Mouse (Mus musculus) kidney, embryonic 15.5 days (tissue): ENCODE data around the gene Ninj1. TPM values are rescaled to one million over a fixed set of nuclear protein-coding genes. Genes with fewer than 3 reads are reported as not detected.

Source experiments
- ATAC-seq: fragments of 200-750 bp; cut with Nextera tagmentation; replicated peaks from 2 replicates; pipeline ENCODE4 v1.8.0; 2017; ENCODE audit warnings: moderate TSS enrichment; ENCODE audit not compliant: low FRiP score
- H3K27ac ChIP-seq: fragments of 300-500 bp; sonication (generic); 2 replicates; pipeline ENCODE4 v1.5.1; 2015; ENCODE audit warnings: mild to moderate bottlenecking, inconsistent platforms
- H3K27me3 ChIP-seq: fragments of 300-500 bp; sonication (generic); 2 replicates; pipeline ENCODE4 v1.6.1; 2015; ENCODE audit warnings: inconsistent platforms
- H3K36me3 ChIP-seq: fragments of 300-500 bp; sonication (generic); 2 replicates; pipeline ENCODE4 v1.6.1; 2015; ENCODE audit warnings: inconsistent platforms
- H3K4me1 ChIP-seq: fragments of 300-500 bp; sonication (generic); 2 replicates; pipeline ENCODE4 v1.6.1; 2015; ENCODE audit warnings: inconsistent platforms
- H3K4me2 ChIP-seq: fragments of 300-500 bp; sonication (generic); 2 replicates; pipeline ENCODE4 v1.6.1; 2015; ENCODE audit warnings: moderate library complexity, mild to moderate bottlenecking, inconsistent platforms
- H3K4me3 ChIP-seq: fragments of 300-500 bp; sonication (generic); replicated peaks from 2 replicates; pipeline ENCODE4 v1.5.1; 2015; ENCODE audit warnings: mild to moderate bottlenecking, inconsistent platforms
- H3K9ac ChIP-seq: fragments of 300-500 bp; sonication (generic); 2 replicates; pipeline ENCODE4 v1.6.1; 2015; ENCODE audit warnings: mild to moderate bottlenecking, inconsistent platforms
- H3K9me3 ChIP-seq: fragments of 300-500 bp; sonication (generic); replicated peaks from 2 replicates; pipeline ENCODE4 v1.6.1; 2016; ENCODE audit warnings: inconsistent platforms
- WGBS: fragments of 180-500 bp; shearing (Covaris S2); methylation state at CpG from one replicate; pipeline ENCODE4 v1.1.7; 2015; ENCODE audit warnings: mixed read lengths; 5-methylcytosine and 5-hydroxymethylcytosine counted together
- polyA plus RNA-seq: library from polyadenylated mRNA; unstranded; fragments of >200 nt; fragmentation: Nextera tagmentation; extraction: Ambion mirVana; gene quantifications from 2 replicates; pipeline ENCODE4 v1.2.1, GENCODE M21; 2015

Gene Ninj1
- polyA plus RNA-seq, 1 experiment from 2014 or later, result 59.8 TPM

- Histone ChIP-seq H3K4me3 (no peak overlapping the region), H3K27me3 (no peaks in the 10 kb centered on the region), H3K9ac (no peak overlapping the region), H3K36me3 (peaks cover 10% of the 10 kb centered on the region), H3K27ac (no peak overlapping the region), H3K9me3 (no peaks in the 10 kb centered on the region), H3K4me2 (no peak overlapping the region), H3K4me1 (peaks cover 10% of the 10 kb centered on the region; the same call in 1 of the 2 replicates)
- WGBS, result 91% methylated on average over 13 of the region's 13 CpGs
- ATAC-seq, result no peak
Observed at GRCm38 (mm10) chr13:49200688-49201087, 13.4 kb downstream of the Ninj1 start.

GRCm38 (mm10) chr13:49202556-49202955 is 15.3 kb downstream of the Ninj1 start:
- WGBS, result 89% methylated on average over 7 of the region's 7 CpGs
- Histone ChIP-seq H3K4me2 (no peak overlapping the region), H3K27me3 (no peaks in the 10 kb centered on the region), H3K4me3 (no peak overlapping the region), H3K4me1 (peaks cover 4% of the 10 kb centered on the region; the same call in 1 of the 2 replicates), H3K27ac (no peak overlapping the region), H3K36me3 (peaks cover 8% of the 10 kb centered on the region), H3K9ac (no peak overlapping the region), H3K9me3 (no peaks in the 10 kb centered on the region)
- no peak for ATAC-seq

- WGBS, result 43% methylated on average over 13 of the region's 13 CpGs
- peaks cover 11% of the 10 kb centered on the region for H3K36me3 ChIP-seq
- no peak overlapping the region for H3K9ac ChIP-seq
- no peaks in the 10 kb centered on the region for H3K27me3 ChIP-seq
- ATAC-seq, result peak; percentile 37; the same call in 1 of the 2 replicates
- H3K4me2 ChIP-seq, result no peak overlapping the region
- H3K4me1 ChIP-seq, result peaks cover 4% of the 10 kb centered on the region; the same call in 1 of the 2 replicates
- H3K9me3 ChIP-seq, result no peaks in the 10 kb centered on the region
- H3K27ac ChIP-seq, result no peak overlapping the region
- H3K4me3 ChIP-seq, result no peak overlapping the region
Observed at GRCm38 (mm10) chr13:49205381-49205998, 18.2 kb downstream of the Ninj1 start.

GRCm38 (mm10) chr13:49206341-49206740 is 19.1 kb downstream of the Ninj1 start:
- 98% methylated on average over 2 of the region's 2 CpGs for WGBS
- no peak for ATAC-seq
- H3K4me3 ChIP-seq, result no peak overlapping the region

GRCm38 (mm10) chr13:49209306-49209705 is 22.0 kb downstream of the Ninj1 start:
- Histone ChIP-seq H3K27ac (no peak overlapping the region), H3K36me3 (peaks cover 8% of the 10 kb centered on the region), H3K9ac (no peak overlapping the region), H3K4me2 (no peak overlapping the region), H3K4me1 (peaks cover 10% of the 10 kb centered on the region), H3K9me3 (no peaks in the 10 kb centered on the region), H3K27me3 (no peaks in the 10 kb centered on the region), H3K4me3 (no peak overlapping the region)
- 63% methylated on average over 7 of the region's 7 CpGs for WGBS
- no peak for ATAC-seq

More at GRCm38 (mm10) chr13:49206341-49206740, 19.1 kb downstream of the Ninj1 start:
- Histone ChIP-seq H3K4me1 (peaks cover 4% of the 10 kb centered on the region; the same call in 1 of the 2 replicates), H3K9ac (no peak overlapping the region), H3K27me3 (no peaks in the 10 kb centered on the region), H3K27ac (no peak overlapping the region), H3K9me3 (no peaks in the 10 kb centered on the region), H3K36me3 (peaks cover 11% of the 10 kb centered on the region), H3K4me2 (no peak overlapping the region)

GRCm38 (mm10) chr13:49212711-49213500 is 25.6 kb downstream of the Ninj1 start:
- peaks cover 27% of the 10 kb centered on the region for H3K4me1 ChIP-seq
- ATAC-seq, result no peak
- no peak overlapping the region for H3K27ac ChIP-seq
- H3K9ac ChIP-seq, result no peak overlapping the region
- H3K4me2 ChIP-seq, result no peak overlapping the region
- H3K4me3 ChIP-seq, result no peak overlapping the region
- H3K36me3 ChIP-seq, result no peaks in the 10 kb centered on the region; the same call in 1 of the 2 replicates
- no peaks in the 10 kb centered on the region for H3K9me3 ChIP-seq
- WGBS, result 80% methylated on average over 4 of the region's 4 CpGs
- H3K27me3 ChIP-seq, result peaks cover 7% of the 10 kb centered on the region; the same call in 1 of the 2 replicates

- H3K9ac ChIP-seq, result no peak overlapping the region
- WGBS, result 70% methylated on average over 4 of the region's 4 CpGs
- no peaks in the 10 kb centered on the region for H3K36me3 ChIP-seq
- no peak for ATAC-seq
- peaks cover 8% of the 10 kb centered on the region; the same call in 1 of the 2 replicates for H3K27me3 ChIP-seq
- H3K4me3 ChIP-seq, result no peak overlapping the region
- H3K27ac ChIP-seq, result no peak overlapping the region
- H3K4me1 ChIP-seq, result peaks cover 27% of the 10 kb centered on the region
- H3K4me2 ChIP-seq, result no peak overlapping the region
- H3K9me3 ChIP-seq, result no peaks in the 10 kb centered on the region
Observed at GRCm38 (mm10) chr13:49213531-49213932, 26.2 kb downstream of the Ninj1 start.

GRCm38 (mm10) chr13:49214454-49214853 is 27.2 kb downstream of the Ninj1 start:
- H3K9ac ChIP-seq, result no peak overlapping the region
- H3K36me3 ChIP-seq, result no peaks in the 10 kb centered on the region
- H3K4me1 ChIP-seq, result peaks cover 27% of the 10 kb centered on the region
- 0 out of 2 replicates have a peak overlapping the region, but pooled peaks have one; percentile 90 for H3K4me3 ChIP-seq
- no peaks in the 10 kb centered on the region for H3K9me3 ChIP-seq
- peak overlapping the region; percentile 93 for H3K4me2 ChIP-seq
- H3K27ac ChIP-seq, result no peak overlapping the region
- no peak for ATAC-seq
- peaks cover 8% of the 10 kb centered on the region; the same call in 1 of the 2 replicates for H3K27me3 ChIP-seq
- WGBS, result 82% methylated on average over 3 of the region's 3 CpGs

- 10% methylated on average over 5 of the region's 5 CpGs for WGBS
- H3K4me3 ChIP-seq, result peak overlapping the region; percentile 90
- peak overlapping the region; percentile 93 for H3K4me2 ChIP-seq
- H3K27ac ChIP-seq, result peak overlapping the region; percentile 84
- H3K9ac ChIP-seq, result peak overlapping the region; percentile 73
- H3K4me1 ChIP-seq, result peaks cover 27% of the 10 kb centered on the region
- ATAC-seq, result no peak
- no peaks in the 10 kb centered on the region for H3K36me3 ChIP-seq
- H3K9me3 ChIP-seq, result no peaks in the 10 kb centered on the region
- peaks cover 8% of the 10 kb centered on the region; the same call in 1 of the 2 replicates for H3K27me3 ChIP-seq
Observed at GRCm38 (mm10) chr13:49215128-49215503, 27.8 kb downstream of the Ninj1 start.

- peak within 1 kb of the TSS; percentile 93 for H3K4me2 ChIP-seq
- no peaks in the 10 kb centered on the region for H3K9me3 ChIP-seq
- H3K36me3 ChIP-seq, result no peaks in the 10 kb centered on the region
- H3K9ac ChIP-seq, result peak within 1 kb of the TSS; percentile 73
- H3K27ac ChIP-seq, result peak within 1 kb of the TSS; percentile 84
- H3K4me3 ChIP-seq, result peak within 1 kb of the TSS; percentile 90
- under 1% methylated on average over 78 of the region's 78 CpGs for WGBS
- peak; percentile 93 for ATAC-seq
- peaks cover 27% of the 10 kb centered on the region for H3K4me1 ChIP-seq
- peaks cover 8% of the 10 kb centered on the region; the same call in 1 of the 2 replicates for H3K27me3 ChIP-seq
Observed at GRCm38 (mm10) chr13:49215504-49216219, 28.4 kb downstream of the Ninj1 start, which contains the start of gene Card19. Card19 (minus strand) TSS chr13:49216037.

- Histone ChIP-seq H3K4me1 (peaks cover 27% of the 10 kb centered on the region), H3K9ac (peak overlapping the region; percentile 73), H3K27me3 (peaks cover 8% of the 10 kb centered on the region; the same call in 1 of the 2 replicates), H3K9me3 (no peaks in the 10 kb centered on the region), H3K27ac (peak overlapping the region; percentile 84), H3K4me2 (peak overlapping the region; percentile 93), H3K36me3 (no peaks in the 10 kb centered on the region), H3K4me3 (peak overlapping the region; percentile 90)
- WGBS, result 3% methylated on average over 17 of the region's 17 CpGs
- ATAC-seq, result no peak; the same call in 1 of the 2 replicates
Observed at GRCm38 (mm10) chr13:49216220-49216552, 28.9 kb downstream of the Ninj1 start.
